34 mouse cellular contexts compared by ENCODE assay signal in the genomic region with DNA sequence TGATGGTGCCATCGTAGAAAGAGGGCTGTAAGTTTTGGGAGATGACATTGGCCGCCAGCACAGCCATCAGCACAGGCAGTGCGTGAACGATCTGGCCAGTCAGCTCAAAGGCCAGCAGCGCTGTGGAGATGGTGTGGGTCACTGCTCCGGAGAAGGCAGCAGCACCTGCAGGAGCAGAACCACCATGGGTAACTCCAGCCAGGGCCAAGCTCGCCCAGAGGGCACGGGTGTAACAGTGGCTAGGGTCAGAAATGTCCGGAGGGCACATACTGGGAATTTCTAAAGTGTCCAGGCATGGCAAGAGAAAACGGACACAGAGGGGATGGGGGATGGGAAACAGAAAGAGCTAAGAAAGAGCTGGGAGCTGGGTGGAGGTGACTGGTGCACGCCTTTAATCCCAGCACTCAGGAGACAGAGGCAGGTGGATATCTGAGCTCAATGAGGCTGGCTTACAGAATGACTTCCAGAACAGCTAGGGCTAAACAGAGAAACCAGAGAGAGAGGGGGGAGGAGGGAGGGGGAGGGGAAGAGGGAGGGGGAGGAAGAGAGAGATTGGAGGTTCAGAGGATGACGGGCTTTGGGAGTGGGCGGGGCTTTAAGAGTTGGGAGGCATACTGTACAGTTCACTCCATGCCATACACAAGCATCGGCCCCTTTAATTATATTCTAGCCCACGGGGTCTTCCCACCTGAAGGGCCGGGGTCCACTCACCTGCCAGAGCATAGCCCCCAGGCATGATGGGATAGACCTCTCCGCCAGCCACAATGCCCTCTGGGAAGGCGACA. TPM values are rescaled to one million over a fixed set of nuclear protein-coding genes. Genes with fewer than 3 reads are reported as not detected.
DNase-seq lines count a peak whose midpoint lies in the region; ATAC-seq and TF ChIP-seq lines count a peak whose summit lies in the region.
"Had no signal": no experiment of that assay in that cellular context is flagged by ENCODE, and none has a peak within 500 bp of the region (broad histone marks: within the 10 kb centered on the region; RNA-seq: fewer than 3 reads in every experiment).

No protein-coding gene starts in this region.

- H3K9ac ChIP-seq in kidney, embryonic 14.5 days (ENCODE audit: low read depth, low read length): no peak overlapping the region
- no peak overlapping the region for H3K9ac ChIP-seq in neural tube, embryonic 11.5 days (ENCODE audit: low read length)
- no peak overlapping the region for H3K9ac ChIP-seq in ES-E14 (ENCODE audit: insufficient read depth, low read depth, low read length, poor library complexity, severe bottlenecking)
- H3K9ac ChIP-seq in hindbrain, postnatal 0 days (replicated peaks; ENCODE audit: low read length): no peak overlapping the region
- H3K9ac ChIP-seq: embryonic facial prominence, embryonic 12.5 days; embryonic facial prominence, embryonic 15.5 days; forebrain, postnatal 0 days; heart, embryonic 12.5 days; heart, embryonic 15.5 days; hindbrain, embryonic 14.5 days had no signal

- H3K27me3 ChIP-seq in kidney, adult 2 months (replicated peaks; ENCODE audit: control insufficient read depth, insufficient read depth, low read length): no peaks in the 10 kb centered on the region
- peaks cover 5% of the 10 kb centered on the region for H3K27me3 ChIP-seq in kidney, embryonic 14.5 days (ENCODE audit: control insufficient read depth, insufficient read depth, low read length)
- peaks cover 8% of the 10 kb centered on the region; the same call in 1 of the 2 replicates for H3K27me3 ChIP-seq in neural tube, embryonic 11.5 days (ENCODE audit: control insufficient read depth, insufficient read depth, low read length)
- 0 out of 2 replicates have a peak, but pooled peaks cover 3% of the 10 kb centered on the region for H3K27me3 ChIP-seq in hindbrain, postnatal 0 days (ENCODE audit: insufficient read depth, low read length)

- WGBS in kidney, adult 2 months: 56% methylated on average over 18 of the region's 18 CpGs
- WGBS in kidney, embryonic 14.5 days: 70% methylated on average over 18 of the region's 18 CpGs
- 69% methylated on average over 18 of the region's 18 CpGs for WGBS in neural tube, embryonic 11.5 days
- WGBS in hindbrain, postnatal 0 days: 72% methylated on average over 18 of the region's 18 CpGs

- H3K36me3 ChIP-seq in kidney, adult 2 months (ENCODE audit: control insufficient read depth, insufficient read depth, low read length): no peaks in the 10 kb centered on the region
- no peaks in the 10 kb centered on the region for H3K36me3 ChIP-seq in kidney, embryonic 14.5 days (ENCODE audit: control insufficient read depth, insufficient read depth, low read length)
- no peaks in the 10 kb centered on the region for H3K36me3 ChIP-seq in neural tube, embryonic 11.5 days (ENCODE audit: control insufficient read depth, insufficient read depth, low read length)
- H3K36me3 ChIP-seq in ES-E14 (ENCODE audit: control insufficient read depth, insufficient read depth, low read length, poor library complexity, severe bottlenecking): no peaks in the 10 kb centered on the region
- H3K36me3 ChIP-seq in hindbrain, postnatal 0 days (ENCODE audit: insufficient read depth, low read length): no peaks in the 10 kb centered on the region
- H3K36me3 ChIP-seq: embryonic facial prominence, embryonic 12.5 days; embryonic facial prominence, embryonic 15.5 days; heart, embryonic 12.5 days; heart, embryonic 15.5 days had no signal

- H3K4me3 ChIP-seq in kidney, adult 2 months (ENCODE audit: insufficient read depth, low read depth, low read length): no peak overlapping the region
- no peak overlapping the region for H3K4me3 ChIP-seq in kidney, embryonic 14.5 days (ENCODE audit: low read length)
- no peak overlapping the region for H3K4me3 ChIP-seq in neural tube, embryonic 11.5 days (ENCODE audit: low read depth, low read length)
- H3K4me3 ChIP-seq in ES-E14 (ENCODE audit: insufficient read depth in 1 of 2, low read depth in 1 of 2, low read length in 2 of 2, poor library complexity in 1 of 2, severe bottlenecking in 1 of 2): peak overlapping the region; percentile 0 to 39; a peak in 2 of 4 replicates
- no peak overlapping the region for H3K4me3 ChIP-seq in hindbrain, postnatal 0 days (ENCODE audit: low read length)
- H3K4me3 ChIP-seq: embryonic facial prominence, embryonic 12.5 days; embryonic facial prominence, embryonic 15.5 days; gastrocnemius, adult 2 months; heart, embryonic 12.5 days; heart, embryonic 15.5 days had no signal

- H3K4me2 ChIP-seq in kidney, embryonic 14.5 days (replicated peaks; ENCODE audit: low read depth, low read length): no peak overlapping the region
- no peak overlapping the region for H3K4me2 ChIP-seq in neural tube, embryonic 11.5 days (ENCODE audit: low read depth)
- no peak overlapping the region for H3K4me2 ChIP-seq in hindbrain, postnatal 0 days (ENCODE audit: low read depth, low read length)
- H3K4me2 ChIP-seq: embryonic facial prominence, embryonic 12.5 days; embryonic facial prominence, embryonic 15.5 days; heart, embryonic 12.5 days; heart, embryonic 15.5 days; hindbrain, embryonic 14.5 days had no signal

- ATAC-seq in kidney, embryonic 14.5 days (ENCODE audit: low FRiP score, low TSS enrichment): no peak
- 0 out of 2 replicates have a peak, but pooled peaks have one; percentile 24 for ATAC-seq in neural tube, embryonic 11.5 days (ENCODE audit: insufficient read depth, low FRiP score, low TSS enrichment)
- no peak for ATAC-seq in hindbrain, postnatal 0 days
- ATAC-seq: CD4-positive, CD25-positive, alpha-beta regulatory T cell, adult 4 months; forebrain, embryonic 14.5 days; forebrain, postnatal 0 days had no signal

- no peaks in the 10 kb centered on the region; the same call in 1 of the 2 replicates for H3K4me1 ChIP-seq in kidney, adult 2 months (ENCODE audit: control insufficient read depth, insufficient read depth, low read length)
- no peaks in the 10 kb centered on the region for H3K4me1 ChIP-seq in kidney, embryonic 14.5 days (ENCODE audit: control insufficient read depth, insufficient read depth, low read length)
- no peaks in the 10 kb centered on the region for H3K4me1 ChIP-seq in neural tube, embryonic 11.5 days (ENCODE audit: control insufficient read depth, insufficient read depth, low read length)
- peaks cover 0 to 9% of the 10 kb centered on the region in 2 experiments; a peak in 2 of 4 replicates for H3K4me1 ChIP-seq in ES-E14 (ENCODE audit: control insufficient read depth in 2 of 2, insufficient read depth in 2 of 2, low read length in 2 of 2, poor library complexity in 1 of 2)
- no peaks in the 10 kb centered on the region for H3K4me1 ChIP-seq in hindbrain, postnatal 0 days (ENCODE audit: insufficient read depth, low read length)

- DNase-seq in kidney, adult 2 months: peak; percentile 52
- no peak for DNase-seq in neural tube, embryonic 11.5 days (ENCODE audit: low spot score)
- no peak for DNase-seq in neural tube, embryonic 10.5 days (ENCODE audit: extremely low spot score, low spot score)
- DNase-seq in ES-E14 (ENCODE audit: low read depth, low spot score): no peak
- DNase-seq in lung, adult 18-20 months: no peak
- DNase-seq in hindbrain, postnatal 0 days (ENCODE audit: low spot score): no peak
- DNase-seq: adrenal gland, postnatal 10 days; adrenal gland, postnatal 36 days; cerebellum, adult 18-20 months; cerebellum, adult 9-11 months; cerebellum, postnatal 25 days; forebrain, postnatal 0 days; gastrocnemius, adult 2 months; gastrocnemius, postnatal 14 days; heart, adult 11 months; heart, postnatal 10 days; heart, postnatal 4 days had no signal

- in situ Hi-C loops in ES-E14 (cut with MboI; ENCODE audit: low sequenced_read_pairs in 2 of 2, unreplicated experiment in 2 of 2): no loop called here

- TF ChIP-seq CTCF in kidney, adult 2 months (conservative IDR thresholded peaks at IDR 0.05; ENCODE audit: insufficient read depth, insufficient read length, low read depth, low read length): no peak
- no peak for TF ChIP-seq CTCF in hindbrain, postnatal 0 days (IDR thresholded peaks at IDR 0.05; ENCODE audit: low read depth)

- no peak overlapping the region for H3K27ac ChIP-seq in kidney, adult 2 months (ENCODE audit: insufficient read depth, low read depth, low read length)
- H3K27ac ChIP-seq in kidney, embryonic 14.5 days (ENCODE audit: low read depth, low read length): no peak overlapping the region
- no peak overlapping the region for H3K27ac ChIP-seq in neural tube, embryonic 11.5 days (ENCODE audit: low read depth, low read length)
- no peak overlapping the region for H3K27ac ChIP-seq in ES-E14 (ENCODE audit: insufficient read depth, low read depth, low read length, poor library complexity, severe bottlenecking)
- H3K27ac ChIP-seq in hindbrain, postnatal 0 days: no peak overlapping the region
- H3K27ac ChIP-seq: embryonic facial prominence, embryonic 12.5 days; embryonic facial prominence, embryonic 15.5 days; gastrocnemius, adult 2 months; heart, embryonic 15.5 days; hindbrain, embryonic 14.5 days had no signal

- TF ChIP-seq POLR2A in kidney, adult 2 months (IDR thresholded peaks at IDR 0.05; ENCODE audit: low read depth, low read length): no peak

- no peaks in the 10 kb centered on the region for H3K9me3 ChIP-seq in kidney, embryonic 14.5 days (ENCODE audit: control insufficient read depth, low read length)
- H3K9me3 ChIP-seq in neural tube, embryonic 11.5 days (ENCODE audit: control insufficient read depth, low read length): no peaks in the 10 kb centered on the region
- no peaks in the 10 kb centered on the region for H3K9me3 ChIP-seq in ES-E14 (ENCODE audit: control insufficient read depth, insufficient read depth, low read depth, low read length)
- no peaks in the 10 kb centered on the region for H3K9me3 ChIP-seq in hindbrain, postnatal 0 days (ENCODE audit: low read length)
- H3K9me3 ChIP-seq: embryonic facial prominence, embryonic 12.5 days; embryonic facial prominence, embryonic 15.5 days; heart, embryonic 12.5 days; heart, embryonic 15.5 days had no signal

RNA-seq across cellular contexts. Expression of a gene that starts 9.0 kb away (rescaled TPM):
- polyA plus RNA-seq in kidney, adult 2 months (2012; rRNA removed): 99.3 and 105 TPM in 2 replicates
- polyA plus RNA-seq in kidney, embryonic 14.5 days (2014; fragmentation: Nextera tagmentation; extraction: Ambion mirVana): 2.0 and 3.9 TPM in 2 replicates
- 0.09 TPM in 1 of 2 replicates, not detected in the other for polyA plus RNA-seq in neural tube, embryonic 11.5 days (2014; fragmentation: Nextera tagmentation; extraction: Ambion mirVana)
- 0.62 and 0.79 TPM in 2 replicates for total RNA-seq in ES-E14 (2012; rRNA removed)
- total RNA-seq in hindbrain, postnatal 0 days (2014; rRNA removed): 1.1 and 1.2 TPM in 2 replicates
- polyA plus RNA-seq in hindbrain, postnatal 0 days (2015; fragmentation: Nextera tagmentation; extraction: Ambion mirVana): 0.95 and 0.98 TPM in 2 replicates
- total RNA-seq: adrenal gland, adult 18-20 months; adrenal gland, postnatal 10 days; adrenal gland, postnatal 36 days; common myeloid progenitor, adult 5-6 weeks; gastrocnemius, adult 2 months; heart, adult 8-10 months; heart, postnatal 10 days; heart, postnatal 4 days; MEL had no signal
- polyA plus RNA-seq: C2C12; CD4-positive, CD25-positive, alpha-beta regulatory T cell, adult 4 months; forebrain, embryonic 14.5 days; intestine, embryonic 14.5 days had no signal

RNA-seq across cellular contexts. Expression of a gene that starts 21.5 kb away (rescaled TPM):
- polyA plus RNA-seq in kidney, adult 2 months (2012; rRNA removed): 1.8 and 2.0 TPM in 2 replicates
- 1.9 and 2.5 TPM in 2 replicates for polyA plus RNA-seq in kidney, embryonic 14.5 days (2014; fragmentation: Nextera tagmentation; extraction: Ambion mirVana)
- polyA plus RNA-seq in neural tube, embryonic 11.5 days (2014; fragmentation: Nextera tagmentation; extraction: Ambion mirVana): 0.34 and 0.85 TPM in 2 replicates
- 2.3 and 2.5 TPM in 2 replicates for total RNA-seq in ES-E14 (2012; rRNA removed)
- 95.3 and 103 TPM in 2 replicates for total RNA-seq in hindbrain, postnatal 0 days (2014; rRNA removed)
- 41.7 and 46.3 TPM in 2 replicates for polyA plus RNA-seq in hindbrain, postnatal 0 days (2015; fragmentation: Nextera tagmentation; extraction: Ambion mirVana)
- total RNA-seq: common myeloid progenitor, adult 5-6 weeks; MEL had no signal
- polyA plus RNA-seq: CD4-positive, CD25-positive, alpha-beta regulatory T cell, adult 4 months had no signal

RNA-seq across cellular contexts. Expression of a gene that starts 26.3 kb away (rescaled TPM):
- polyA plus RNA-seq in kidney, adult 2 months (2012; rRNA removed): 286 and 318 TPM in 2 replicates
- 3.6 and 6.0 TPM in 2 replicates for polyA plus RNA-seq in kidney, embryonic 14.5 days (2014; fragmentation: Nextera tagmentation; extraction: Ambion mirVana)
- not detected in 2 replicates for polyA plus RNA-seq in neural tube, embryonic 11.5 days (2014; fragmentation: Nextera tagmentation; extraction: Ambion mirVana)
- total RNA-seq in ES-E14 (2012; rRNA removed): 1.6 and 4.5 TPM in 2 replicates
- 5.0 TPM in 1 of 2 replicates, not detected in the other for total RNA-seq in hindbrain, postnatal 0 days (2014; rRNA removed)
- polyA plus RNA-seq in hindbrain, postnatal 0 days (2015; fragmentation: Nextera tagmentation; extraction: Ambion mirVana): 0.19 and 0.38 TPM in 2 replicates
- total RNA-seq: adrenal gland, adult 18-20 months; adrenal gland, postnatal 10 days; adrenal gland, postnatal 36 days; common myeloid progenitor, adult 5-6 weeks; forebrain, postnatal 0 days; MEL had no signal
- polyA plus RNA-seq: C2C12; CD4-positive, CD25-positive, alpha-beta regulatory T cell, adult 4 months; embryonic facial prominence, embryonic 12.5 days; embryonic facial prominence, embryonic 15.5 days; forebrain, embryonic 11.5 days; forebrain, embryonic 14.5 days; forebrain, postnatal 0 days; hindbrain, embryonic 11.5 days; hindbrain, embryonic 14.5 days had no signal

RNA-seq across cellular contexts. Expression of a gene that starts 31.0 kb away (rescaled TPM):
- 2.9 and 9.5 TPM in 2 replicates for polyA plus RNA-seq in kidney, adult 2 months (2012; rRNA removed)
- polyA plus RNA-seq in kidney, embryonic 14.5 days (2014; fragmentation: Nextera tagmentation; extraction: Ambion mirVana): 0.09 TPM in 1 of 2 replicates, not detected in the other
- polyA plus RNA-seq in neural tube, embryonic 11.5 days (2014; fragmentation: Nextera tagmentation; extraction: Ambion mirVana): 0.11 TPM in 1 of 2 replicates, not detected in the other
- not detected in 2 replicates for total RNA-seq in ES-E14 (2012; rRNA removed)
- total RNA-seq in hindbrain, postnatal 0 days (2014; rRNA removed): 0.32 TPM in 1 of 2 replicates, not detected in the other
- 0.06 and 0.08 TPM in 2 replicates for polyA plus RNA-seq in hindbrain, postnatal 0 days (2015; fragmentation: Nextera tagmentation; extraction: Ambion mirVana)
- total RNA-seq: common myeloid progenitor, adult 5-6 weeks; forebrain, postnatal 0 days; MEL had no signal
- polyA plus RNA-seq: CD4-positive, CD25-positive, alpha-beta regulatory T cell, adult 4 months; embryonic facial prominence, embryonic 12.5 days; forebrain, embryonic 11.5 days; forebrain, embryonic 14.5 days; forebrain, postnatal 0 days; hindbrain, embryonic 11.5 days had no signal

RNA-seq across cellular contexts. Expression of a gene that starts 46.3 kb away (rescaled TPM):
- 0.11 and 0.14 TPM in 2 replicates for polyA plus RNA-seq in kidney, adult 2 months (2012; rRNA removed)
- polyA plus RNA-seq in kidney, embryonic 14.5 days (2014; fragmentation: Nextera tagmentation; extraction: Ambion mirVana): not detected in 2 replicates
- polyA plus RNA-seq in neural tube, embryonic 11.5 days (2014; fragmentation: Nextera tagmentation; extraction: Ambion mirVana): not detected in 2 replicates
- not detected in 2 replicates for total RNA-seq in ES-E14 (2012; rRNA removed)
- 5.8 and 9.9 TPM in 2 replicates for total RNA-seq in hindbrain, postnatal 0 days (2014; rRNA removed)
- polyA plus RNA-seq in hindbrain, postnatal 0 days (2015; fragmentation: Nextera tagmentation; extraction: Ambion mirVana): 0.33 and 0.54 TPM in 2 replicates
- total RNA-seq: adrenal gland, postnatal 10 days; adrenal gland, postnatal 36 days; common myeloid progenitor, adult 5-6 weeks; gastrocnemius, postnatal 14 days; gastrocnemius, postnatal 4 days; heart, postnatal 10 days; heart, postnatal 4 days; MEL had no signal
- polyA plus RNA-seq: C2C12; CD4-positive, CD25-positive, alpha-beta regulatory T cell, adult 4 months; embryonic facial prominence, embryonic 12.5 days; embryonic facial prominence, embryonic 15.5 days; forebrain, embryonic 11.5 days; heart, embryonic 12.5 days; heart, embryonic 15.5 days; hindbrain, embryonic 11.5 days; intestine, embryonic 14.5 days had no signal

Comparison
In these comparisons a context has a peak if more than half of its experiments do, and no peak if none do; other contexts are left out.
1. RNA of a gene that starts 9.0 kb away (polyA plus RNA-seq): 99.3 to 105 TPM in kidney, adult 2 months; 2.0 to 3.9 TPM in kidney, embryonic 14.5 days, 0.95 to 0.98 TPM in hindbrain, postnatal 0 days and 0.09 TPM in neural tube, embryonic 11.5 days; every median in the first group is over 10 times any median in the second.
2. RNA of a gene that starts 26.3 kb away (polyA plus RNA-seq): 286 to 318 TPM in kidney, adult 2 months; 3.6 to 6.0 TPM in kidney, embryonic 14.5 days, 0.19 to 0.38 TPM in hindbrain, postnatal 0 days and not detected in neural tube, embryonic 11.5 days; every median in the first group is over 10 times any median in the second.
3. H3K4me3 ChIP-seq: peak in ES-E14 (2 of 2); none in kidney, adult 2 months (single experiment), kidney, embryonic 14.5 days (single experiment), neural tube, embryonic 11.5 days (single experiment) and hindbrain, postnatal 0 days (single experiment).
4. RNA of a gene that starts 21.5 kb away (polyA plus RNA-seq): 41.7 to 46.3 TPM in hindbrain, postnatal 0 days; 1.9 to 2.5 TPM in kidney, embryonic 14.5 days, 1.8 to 2.0 TPM in kidney, adult 2 months and 0.34 to 0.85 TPM in neural tube, embryonic 11.5 days; every median in the first group is over 10 times any median in the second.